Mouse (Mus musculus) brain, adult 2 months (tissue): ENCODE results near the gene Bcas3.

Experiments
- DNase-seq: peaks from one replicate; pipeline ENCODE4 v3.0.0; 2011; ENCODE audit warnings: low read depth, low spot score

The Bcas3 gene

DNA sequence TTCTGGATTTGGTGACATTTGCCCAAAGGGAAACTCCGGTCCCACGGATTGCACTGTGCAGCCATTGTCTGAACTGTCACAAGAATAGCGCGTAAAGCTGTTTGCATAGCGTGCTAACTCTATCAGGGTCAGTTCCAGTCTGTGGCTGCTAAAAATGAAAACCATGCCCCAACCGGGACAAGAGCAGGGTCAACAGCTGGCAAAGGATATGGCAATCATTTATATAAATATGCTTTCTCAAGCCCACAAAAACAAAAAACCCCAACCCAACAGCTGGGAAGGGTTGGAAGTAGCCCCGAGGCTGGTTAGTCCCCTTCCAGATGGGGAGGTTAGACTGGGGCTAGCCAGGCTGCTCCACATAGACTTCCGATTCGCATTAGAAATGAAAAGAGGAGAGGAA, 314.8 kb downstream of the Bcas3 start:
- DNase-seq, result no peak

DNA sequence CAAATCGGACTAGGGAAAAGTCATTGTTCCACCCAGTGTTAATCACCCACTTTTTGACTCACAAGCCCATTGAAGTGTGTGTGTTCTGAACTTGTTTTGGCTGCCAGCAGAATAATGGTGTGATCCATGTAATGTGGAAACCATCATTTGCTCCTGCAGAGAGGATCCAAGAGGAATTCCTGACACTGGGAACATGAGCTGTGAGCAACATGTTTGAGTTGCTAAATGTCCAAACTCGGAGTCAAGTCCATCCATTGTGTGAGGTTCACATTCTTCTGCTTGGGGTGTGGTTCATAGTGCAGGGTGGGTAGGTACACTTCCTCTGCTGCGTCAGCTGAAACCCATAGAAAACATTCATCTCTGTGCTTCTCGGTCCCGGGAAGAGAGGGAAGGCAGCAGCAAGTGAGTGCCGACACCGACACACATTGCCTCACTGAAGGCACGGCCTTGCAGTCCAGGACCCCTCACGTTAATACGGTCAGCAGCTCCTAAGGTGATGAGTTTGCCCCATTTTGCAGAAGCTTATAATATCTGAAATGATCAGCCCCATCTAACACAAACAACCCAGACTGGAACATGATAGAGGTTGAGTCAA, 320.0 kb downstream of the Bcas3 start:
- no peak for DNase-seq

DNA sequence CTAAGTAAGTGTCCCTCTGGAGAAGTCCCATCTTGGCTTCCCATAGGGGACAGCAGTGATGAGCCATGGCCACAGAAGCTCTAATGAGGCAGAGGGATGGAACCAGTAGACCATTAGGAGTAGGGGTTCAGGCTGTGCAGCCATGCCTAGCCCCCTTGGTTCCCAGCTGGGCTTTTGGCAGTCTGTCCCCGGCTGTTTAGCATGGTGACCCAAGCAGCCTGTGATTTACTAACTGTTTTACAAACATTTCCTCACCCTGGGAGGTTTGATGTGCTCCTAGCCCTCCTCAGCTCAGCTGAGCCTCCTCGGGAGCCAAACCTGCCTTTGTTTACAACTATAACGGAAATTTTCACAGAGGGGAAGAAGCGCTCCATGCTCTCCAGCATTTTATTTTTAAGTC, 322.3 kb downstream of the Bcas3 start:
- DNase-seq, result no peak

DNA sequence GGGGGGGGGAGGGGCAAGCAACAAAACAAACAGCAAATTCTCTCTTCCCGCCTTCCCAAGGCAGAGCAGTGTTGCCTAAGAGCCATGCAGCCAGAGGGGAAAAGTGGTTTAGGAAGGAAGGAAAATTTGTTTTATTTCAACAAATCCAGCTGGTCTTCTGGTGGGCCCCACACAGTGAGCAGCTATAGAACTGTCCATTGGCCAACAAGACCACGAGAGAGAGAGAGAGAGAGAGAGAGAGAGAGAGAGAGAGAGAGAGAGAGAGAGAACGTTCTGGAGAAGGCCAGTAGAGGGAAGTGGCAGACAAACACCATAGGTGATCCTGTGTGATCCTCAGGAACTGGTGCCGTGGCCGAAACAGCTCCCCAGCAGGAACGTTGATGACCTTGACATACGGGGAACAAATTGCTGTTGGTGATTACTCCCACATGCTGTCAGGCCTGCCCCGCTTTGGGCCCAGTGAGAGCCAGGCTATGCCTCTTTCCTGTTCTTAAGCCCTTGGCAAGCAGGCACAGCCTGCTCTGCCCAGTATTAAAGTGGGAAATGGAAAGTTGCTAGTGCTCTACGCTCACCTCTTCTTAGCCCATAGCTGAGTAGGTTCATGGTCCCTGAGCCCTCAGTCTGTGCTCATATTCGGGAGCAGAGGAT, 323.5 kb downstream of the Bcas3 start:
- no peak for DNase-seq

DNA sequence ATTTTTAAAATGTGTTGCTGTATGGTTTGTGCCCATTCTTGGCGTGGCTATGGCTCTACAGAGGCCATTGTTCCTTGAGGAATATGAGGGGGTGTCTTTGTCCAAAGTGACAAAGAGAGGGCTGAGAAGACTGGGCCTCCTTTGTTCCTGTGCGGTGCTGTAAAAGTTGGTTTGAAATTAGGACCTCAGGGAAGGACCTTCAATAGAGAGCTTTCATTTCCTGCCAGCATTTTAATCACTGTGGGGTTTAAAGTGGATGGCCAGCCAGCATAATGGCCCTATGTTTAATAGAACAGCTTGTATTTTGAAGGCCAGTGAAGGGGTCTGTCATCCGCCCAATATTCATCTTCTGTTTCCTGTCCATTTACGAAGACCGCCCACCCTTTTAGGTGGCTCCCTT, 325.7 kb downstream of the Bcas3 start:
- DNase-seq, result peak; percentile 80

DNA sequence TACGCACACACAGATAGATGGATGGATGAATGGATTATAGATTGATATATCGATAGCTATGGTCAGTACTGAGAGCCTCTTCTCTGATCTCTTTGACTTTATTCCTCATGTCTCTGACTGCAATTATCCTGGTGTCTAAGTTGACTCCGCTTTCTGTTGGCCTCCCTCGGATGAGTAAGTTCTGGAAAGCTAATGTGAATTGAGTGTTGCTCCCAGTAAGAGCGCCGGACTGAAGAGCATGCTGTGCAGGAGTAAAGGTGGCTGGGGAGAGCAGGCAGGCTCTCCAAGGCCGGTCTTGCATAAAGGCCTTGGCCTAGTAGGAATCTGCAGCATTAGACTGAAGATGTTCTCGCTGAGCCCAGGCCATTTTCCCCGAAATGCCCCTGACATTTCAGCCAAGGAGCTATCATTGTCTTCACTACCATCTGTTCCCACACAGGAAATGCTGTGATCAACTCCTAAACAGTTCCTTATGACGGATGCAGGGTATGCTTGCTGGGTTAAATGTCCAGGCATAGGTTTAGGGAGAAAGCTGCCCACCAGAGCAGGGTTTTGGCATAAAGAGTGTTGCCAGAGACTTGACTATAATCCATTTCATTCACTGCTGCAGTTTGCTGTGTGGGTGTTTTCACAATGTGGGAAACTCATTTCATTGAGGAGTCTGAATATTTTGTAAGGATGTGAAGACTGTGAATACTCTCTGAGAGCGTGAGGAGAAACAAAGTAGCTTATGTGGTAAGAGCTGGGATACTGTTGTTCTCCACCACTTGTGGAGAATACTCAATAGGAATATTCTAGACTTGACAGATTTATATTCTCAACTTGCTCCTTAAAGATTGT, 328.8 kb downstream of the Bcas3 start:
- peak; percentile 38 for DNase-seq

DNA sequence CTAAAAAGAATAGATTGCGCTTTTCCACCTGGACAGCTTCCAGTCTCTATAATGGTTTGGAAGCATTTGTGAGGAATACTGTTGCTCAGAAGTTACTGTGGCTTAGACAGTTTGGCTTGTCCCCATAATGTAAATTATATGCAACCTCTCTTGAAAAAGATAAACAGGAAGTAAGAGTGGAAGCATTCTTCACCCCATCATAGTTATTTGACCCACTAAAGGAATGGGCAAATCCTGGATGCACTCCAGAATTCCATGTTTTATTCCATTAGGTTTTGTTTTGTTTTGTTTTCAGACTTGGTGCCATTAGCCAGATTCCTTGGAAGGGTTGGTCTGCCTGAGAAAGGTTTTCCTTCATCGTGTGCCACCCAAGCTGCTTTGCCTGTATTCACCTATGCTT, 332.0 kb downstream of the Bcas3 start:
- no peak for DNase-seq

DNA sequence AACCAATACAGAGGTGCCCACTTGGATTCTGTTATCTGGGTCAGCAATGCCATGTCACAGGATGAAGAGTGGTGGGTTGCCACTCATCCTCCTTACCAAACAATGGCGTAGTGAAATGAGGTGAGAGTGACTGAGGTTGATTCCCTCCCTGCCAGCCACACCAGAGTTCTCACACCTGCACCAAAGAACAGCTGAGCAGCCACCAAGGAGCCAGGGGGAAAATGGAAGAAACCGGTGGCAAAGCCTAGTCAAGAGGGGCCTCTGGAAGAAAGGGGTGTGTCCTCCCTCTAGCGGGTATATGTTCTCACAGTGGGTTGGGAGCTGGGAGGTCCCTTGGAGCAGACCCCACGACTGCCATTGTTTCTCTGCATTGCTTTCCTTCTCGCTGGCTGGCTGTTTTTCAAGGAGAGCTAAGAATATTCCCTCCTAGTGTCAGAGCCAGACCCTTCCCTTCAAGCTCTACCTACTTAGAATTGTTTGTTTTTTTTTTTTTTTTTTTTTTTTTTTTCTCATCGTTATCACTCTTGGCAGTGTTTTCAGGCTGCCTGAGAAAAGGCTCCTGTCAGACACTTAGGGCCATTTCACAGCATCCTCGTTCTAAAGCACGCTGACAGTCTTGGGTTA, 335.0 kb downstream of the Bcas3 start:
- no peak for DNase-seq

DNA sequence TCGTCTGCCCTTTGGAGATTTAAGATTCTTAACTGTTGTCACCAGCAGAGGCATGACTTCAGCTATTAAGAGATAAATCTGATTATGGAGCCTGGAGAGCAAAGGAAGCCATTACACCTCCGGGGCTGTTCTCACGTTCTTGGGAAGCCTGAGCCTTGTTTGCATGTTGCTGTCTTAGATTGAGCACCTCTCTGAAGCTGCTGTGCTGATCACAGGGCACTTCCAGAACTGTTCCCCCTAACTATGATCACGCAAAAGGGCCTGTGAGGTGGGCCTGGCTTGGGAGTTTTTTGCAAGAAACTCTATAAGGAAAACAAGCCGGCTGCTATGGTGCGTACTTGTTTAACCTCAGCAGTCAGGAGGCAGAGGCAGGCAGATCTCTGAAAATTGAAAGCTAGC, 335.5 kb downstream of the Bcas3 start:
- DNase-seq, result no peak

DNA sequence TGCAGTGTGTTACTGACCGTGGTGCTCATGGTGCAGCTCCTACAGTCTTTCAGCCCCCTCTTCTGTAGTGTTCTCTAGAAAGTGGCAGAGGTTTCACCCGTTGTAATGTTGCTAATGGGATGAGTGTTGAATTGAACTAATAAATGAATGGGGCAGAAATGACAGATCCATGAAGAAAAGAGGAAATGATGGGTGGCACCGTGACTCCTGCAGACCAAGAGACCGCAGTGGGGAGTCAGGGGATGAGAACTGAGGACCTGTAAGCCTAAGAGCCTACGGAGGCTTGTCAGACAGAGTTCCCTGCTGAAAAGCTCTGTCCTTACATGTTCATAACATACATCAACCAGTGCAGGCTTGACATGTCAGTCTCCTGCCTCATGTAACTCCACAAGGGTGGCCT, 336.3 kb downstream of the Bcas3 start:
- DNase-seq, result no peak

DNA sequence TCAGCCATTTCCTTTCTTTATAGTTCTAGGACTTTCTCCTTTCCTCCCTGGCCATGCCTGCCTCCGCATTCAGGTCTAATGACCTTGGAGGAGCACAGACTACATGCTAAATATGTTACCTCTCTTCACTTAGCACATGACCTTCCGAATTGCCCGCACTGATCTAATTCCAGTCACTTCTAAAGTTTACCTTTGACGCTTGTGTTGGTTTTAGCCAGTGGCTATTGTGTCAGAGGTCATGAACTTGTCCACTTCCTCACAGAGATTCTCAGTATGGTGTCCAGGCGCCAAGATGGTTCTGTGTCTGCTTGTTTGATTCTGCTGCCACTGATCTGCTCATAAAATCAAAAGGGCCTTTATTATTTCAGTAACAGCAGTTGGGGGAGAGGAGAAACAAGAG, 338.3 kb downstream of the Bcas3 start:
- DNase-seq, result no peak

DNA sequence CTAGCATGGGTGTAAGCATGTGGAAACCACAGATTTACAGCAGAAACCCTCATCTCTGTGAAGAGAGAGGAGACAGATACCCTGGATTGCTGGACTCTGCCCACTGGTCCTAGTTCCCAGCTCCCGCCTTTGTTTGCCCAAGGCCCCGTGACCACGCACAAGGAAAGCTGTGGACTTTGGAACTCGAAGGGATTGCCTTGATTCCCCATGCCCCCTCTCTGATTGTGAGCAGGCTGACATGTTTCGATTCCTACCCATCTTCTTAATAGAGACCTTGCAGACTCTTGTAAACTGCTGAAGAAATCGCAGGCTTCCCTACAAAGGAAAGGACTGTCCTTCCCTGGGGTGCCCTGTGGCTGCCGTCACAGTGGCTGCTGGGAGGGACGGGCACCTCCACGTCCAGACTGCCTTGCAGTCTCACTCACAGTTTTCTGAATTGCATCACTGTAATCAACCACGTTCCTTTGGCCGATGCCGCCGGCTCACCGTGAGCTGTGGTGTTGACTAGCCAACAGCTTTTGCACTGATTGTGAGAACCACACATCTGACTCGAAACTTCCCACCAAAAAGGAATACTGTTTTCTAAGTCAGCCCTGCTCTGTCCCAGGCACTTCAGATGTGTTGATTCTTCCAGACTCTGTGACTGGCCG, 342.8 kb downstream of the Bcas3 start:
- DNase-seq, result no peak

DNA sequence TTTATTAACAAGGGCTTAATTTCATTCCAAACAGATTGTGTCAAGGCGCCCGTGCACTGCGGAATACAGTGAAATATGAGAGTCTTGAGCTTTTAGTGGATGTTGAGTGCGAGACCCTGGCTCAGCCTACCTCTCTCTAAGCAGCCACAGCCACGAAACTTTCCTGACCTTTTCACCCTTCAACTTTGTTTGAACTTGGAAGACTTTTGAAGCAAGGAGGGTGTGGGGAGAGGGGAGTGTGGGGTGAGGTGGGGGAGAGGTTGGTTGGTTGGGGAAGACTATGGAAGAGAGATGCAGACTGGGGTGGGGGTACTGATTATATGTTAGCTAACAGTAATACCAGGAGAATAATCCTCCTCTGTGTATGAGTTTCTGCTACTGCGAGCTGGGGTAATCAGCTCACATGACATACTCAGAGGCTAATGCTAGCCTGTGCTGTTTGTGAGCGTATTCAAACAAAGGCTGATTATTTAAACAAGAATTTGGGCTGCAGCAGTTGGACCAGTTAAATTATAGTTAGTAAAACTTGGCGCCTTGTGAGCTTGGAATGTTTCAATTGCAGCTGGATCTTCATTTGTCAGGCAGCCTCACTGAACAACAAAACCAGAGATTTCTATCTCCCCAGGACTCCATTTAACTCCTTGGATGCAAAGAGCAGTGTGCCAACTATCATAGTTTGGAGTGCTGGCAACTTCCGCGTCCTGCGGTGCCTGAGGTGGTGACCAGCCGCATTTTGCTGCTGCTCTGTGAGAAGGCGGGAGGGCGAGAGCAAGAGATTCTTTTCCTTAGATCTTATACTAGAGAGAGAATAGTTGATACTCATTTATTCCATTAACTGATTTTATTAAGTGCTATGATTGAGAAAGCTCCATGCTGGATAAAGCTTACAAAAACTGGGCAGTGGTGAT, 343.8 kb downstream of the Bcas3 start:
- peak; percentile 48 for DNase-seq

DNA sequence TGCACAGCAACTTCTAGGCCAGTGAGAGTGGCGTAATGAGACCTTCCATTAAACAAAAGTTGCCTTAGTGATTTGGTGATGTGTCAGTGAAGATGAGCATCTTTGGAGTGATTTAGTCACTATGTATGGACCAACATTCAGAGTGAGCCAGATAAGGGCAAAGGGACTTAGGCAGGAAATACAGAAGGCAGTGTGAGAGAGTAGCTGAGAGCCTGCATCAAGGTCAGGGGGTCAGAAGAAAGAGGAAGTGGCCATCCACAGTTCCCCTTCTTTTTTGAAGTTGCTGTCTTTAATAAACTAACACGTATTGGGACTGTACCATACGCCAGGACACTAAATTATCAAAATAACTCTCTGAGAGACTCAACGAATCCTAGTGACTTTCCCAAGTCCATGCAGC, 344.5 kb downstream of the Bcas3 start:
- DNase-seq, result no peak

DNA sequence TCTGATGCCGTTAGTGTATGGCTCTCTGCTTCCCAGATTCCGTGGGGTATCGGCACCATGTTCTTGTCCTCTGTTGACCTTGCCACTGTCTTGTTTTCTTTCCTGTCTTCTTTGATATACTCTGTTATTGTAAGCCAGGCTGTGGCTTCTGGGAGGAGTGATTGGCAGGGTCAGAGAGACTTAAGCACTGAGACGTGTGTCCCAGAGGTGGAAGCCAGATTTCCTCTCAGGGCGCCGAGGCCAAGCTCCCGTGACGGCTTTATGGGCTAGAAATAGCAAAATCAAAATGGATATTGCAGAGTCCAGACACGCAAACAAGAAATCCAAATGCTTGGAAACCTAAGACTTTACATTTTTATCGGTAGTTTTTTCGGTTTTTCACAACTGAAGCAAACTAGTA, 345.3 kb downstream of the Bcas3 start:
- no peak for DNase-seq

DNA sequence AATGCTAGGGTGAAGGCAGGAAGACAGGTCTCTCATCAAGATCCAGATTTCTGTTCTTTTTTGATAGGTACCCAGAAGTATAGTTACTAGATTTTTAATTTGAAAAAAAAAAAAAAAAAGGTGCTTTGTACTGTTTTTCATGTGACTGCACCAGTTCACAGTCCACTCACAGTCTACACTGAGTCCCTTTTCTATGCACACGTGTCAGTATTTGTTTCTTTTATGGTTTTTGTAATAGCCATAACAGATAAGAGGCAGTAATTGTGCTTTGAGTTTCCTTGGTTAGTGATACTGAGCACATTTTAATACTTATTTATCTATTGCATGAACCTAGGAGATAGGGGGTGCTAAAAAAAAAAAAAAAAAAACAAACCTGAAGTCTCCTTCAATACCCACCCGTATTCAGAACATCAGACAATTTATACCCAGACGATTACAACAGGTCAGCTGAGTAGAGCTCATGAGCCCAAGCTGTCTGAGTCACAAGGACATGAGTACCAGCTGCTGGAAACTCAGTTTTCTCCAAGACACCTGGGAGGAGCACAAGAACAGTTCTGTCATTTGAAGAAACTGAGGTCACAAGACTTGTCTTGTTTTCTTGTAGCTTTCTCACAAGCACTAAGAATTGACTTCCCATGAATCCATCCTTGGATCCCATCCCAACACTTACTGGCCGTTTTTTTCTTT, 351.2 kb downstream of the Bcas3 start:
- no peak for DNase-seq

DNA sequence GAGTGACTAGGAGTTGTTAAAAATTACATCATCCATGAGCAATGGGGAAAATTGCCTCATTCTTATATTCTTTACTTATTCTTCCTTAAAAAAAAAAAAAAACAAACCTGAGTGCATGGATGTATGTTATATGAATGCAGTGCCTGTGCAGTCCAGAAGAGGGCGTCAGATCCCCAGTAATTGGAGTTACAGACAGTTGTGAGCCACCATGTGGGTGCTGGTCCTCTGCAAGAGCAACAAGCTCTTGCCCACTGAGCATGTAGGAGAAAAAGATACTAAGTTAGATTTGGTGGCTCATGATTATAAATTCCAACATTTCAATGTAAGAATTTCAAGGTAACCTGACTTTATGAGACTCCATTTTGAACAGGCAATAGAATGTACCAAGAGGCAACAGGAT, 353.7 kb downstream of the Bcas3 start:
- DNase-seq, result no peak

DNA sequence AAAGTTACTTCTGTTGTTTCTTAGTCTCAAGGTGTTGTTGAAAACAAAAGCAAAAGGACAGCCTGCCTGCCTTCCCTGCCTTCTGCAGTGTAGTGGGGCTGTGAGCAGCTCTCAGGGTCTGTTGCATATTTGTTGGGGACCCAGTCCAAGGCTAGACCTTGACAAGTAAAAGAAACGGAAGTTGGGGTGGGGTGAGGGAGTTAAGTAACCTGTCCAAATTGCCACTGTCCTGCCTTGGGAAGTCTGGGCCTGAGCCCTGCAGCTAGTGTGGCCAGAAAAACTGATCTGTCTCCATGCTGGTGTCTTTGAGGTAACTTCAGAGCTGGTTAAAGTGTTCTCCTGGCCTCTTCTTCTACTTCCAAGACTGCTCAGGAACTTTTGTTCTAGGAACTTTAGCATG, 354.5 kb downstream of the Bcas3 start:
- no peak for DNase-seq

DNA sequence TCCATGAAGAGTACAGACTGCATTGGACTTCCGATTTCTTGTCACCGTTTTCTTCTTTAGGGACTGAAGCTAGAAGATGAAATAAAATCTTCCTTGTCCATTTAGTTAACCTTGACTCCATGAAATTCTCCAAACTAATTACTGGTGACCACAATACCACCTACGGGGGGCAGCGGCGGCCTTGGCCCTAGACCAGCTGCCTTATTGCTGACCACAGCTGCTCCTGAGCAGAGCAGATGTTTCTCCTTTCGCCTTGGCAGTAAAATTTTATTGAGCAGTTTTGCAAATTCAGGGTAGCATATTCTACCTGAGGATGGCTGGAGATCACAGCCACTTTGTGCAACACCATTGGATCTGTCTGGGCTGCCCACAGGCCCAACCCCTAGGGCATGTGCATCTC, 356.2 kb downstream of the Bcas3 start:
- no peak for DNase-seq

DNA sequence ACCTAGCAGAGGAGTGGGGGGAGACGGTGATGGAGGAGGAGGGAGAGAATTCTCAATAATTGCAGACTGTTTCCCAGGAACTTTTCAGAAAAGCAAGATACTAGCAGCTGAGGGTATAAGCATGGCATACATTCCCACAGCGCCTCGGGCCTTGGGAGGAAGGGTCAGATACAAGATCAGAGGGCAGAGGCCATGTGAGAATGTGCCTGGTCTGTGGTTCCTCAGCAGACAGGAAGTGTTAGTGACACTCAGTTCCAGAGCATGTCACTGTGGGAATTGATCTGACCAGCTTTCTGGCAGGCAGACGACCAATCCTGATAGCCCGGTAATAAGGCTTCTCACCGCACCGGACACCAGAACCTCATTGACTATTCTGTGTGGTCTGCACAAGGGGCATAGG, 357.2 kb downstream of the Bcas3 start:
- no peak for DNase-seq
